Mouse (Mus musculus) kidney, adult 2 months (tissue): ENCODE measurements around the gene Serpinb5. TPM values are rescaled to one million over a fixed set of nuclear protein-coding genes. Genes with fewer than 3 reads are reported as not detected.
"Not testable (repeated sequence)": the region's sequence is repeated elsewhere in the genome, so short reads cannot be mapped to it uniquely, and the experiment has no call there.

Source experiments
- DNase-seq: peaks from one replicate; pipeline ENCODE4 v3.0.0; 2021
- H3K27ac ChIP-seq: fragments of 200-500 bp; 2 replicates; pipeline ENCODE4 v1.5.1; 2012; ENCODE audit warnings: low read depth, low read length, control low read depth, inconsistent platforms; ENCODE audit not compliant: insufficient read depth
- H3K27me3 ChIP-seq: fragments of 200-500 bp; replicated peaks from 2 replicates; pipeline ENCODE4 v1.6.1; 2012; ENCODE audit warnings: mild to moderate bottlenecking, moderate library complexity, low read length, inconsistent platforms; ENCODE audit not compliant: control insufficient read depth, insufficient read depth
- H3K36me3 ChIP-seq: fragments of 200-500 bp; 2 replicates; pipeline ENCODE4 v1.6.1; 2012; ENCODE audit warnings: mild to moderate bottlenecking, moderate library complexity, low read length, inconsistent platforms; ENCODE audit not compliant: control insufficient read depth, insufficient read depth
- H3K4me1 ChIP-seq: fragments of 200-500 bp; 2 replicates; pipeline ENCODE4 v1.6.1; 2011; ENCODE audit warnings: low read length; ENCODE audit not compliant: control insufficient read depth, insufficient read depth
- H3K4me3 ChIP-seq: fragments of 200-500 bp; 2 replicates; pipeline ENCODE4 v1.5.1; 2011; ENCODE audit warnings: mild to moderate bottlenecking, low read depth, low read length, control low read depth; ENCODE audit not compliant: insufficient read depth
- CTCF ChIP-seq: fragments of 200-500 bp; conservative IDR thresholded peaks from 2 replicates; pipeline ENCODE4 v1.5.1; 2011; ENCODE audit warnings: low read depth, mild to moderate bottlenecking, control low read depth, low read length, moderate library complexity, mixed read lengths; ENCODE audit not compliant: insufficient read depth, insufficient read length
- POLR2A ChIP-seq: fragments of 200-500 bp; IDR thresholded peaks from one replicate; pipeline ENCODE4 v1.6.1; 2011; ENCODE audit warnings: low read depth, low read length, control low read depth
- WGBS: fragments of 180-500 bp; shearing (Covaris S2); methylation state at CpG from one replicate; pipeline ENCODE4 v1.1.7; 2018; 5-methylcytosine and 5-hydroxymethylcytosine counted together
- polyA plus RNA-seq: library from polyadenylated mRNA; depleted of rRNA; stranded (reverse); fragments of >200 nt; gene quantifications from 2 replicates; pipeline ENCODE4 v1.2.3, GENCODE M21; 2012; rRNA removed

The Serpinb5 gene
- polyA plus RNA-seq, 1 experiment: not detected

- 2% methylated on average over 2 of the region's 2 CpGs for WGBS
- H3K36me3 ChIP-seq: no peaks in the 10 kb centered on the region
- H3K27ac ChIP-seq: no peak overlapping the region
- H3K4me3 ChIP-seq: no peak overlapping the region
- H3K4me1 ChIP-seq: no peaks in the 10 kb centered on the region
- DNase-seq: peak; percentile 27
- TF ChIP-seq POLR2A (no peak), CTCF (0 out of 2 replicates have a peak, but pooled peaks have one; percentile 22)
- H3K27me3 ChIP-seq: no peaks in the 10 kb centered on the region
Observed at GRCm38 (mm10) chr1:106883812-106884211, 22.8 kb downstream of the Serpinb5 start.

- not testable (repeated sequence) for H3K4me3 ChIP-seq, H3K27me3 ChIP-seq, H3K4me1 ChIP-seq, DNase-seq, H3K27ac ChIP-seq, H3K36me3 ChIP-seq
Observed at GRCm38 (mm10) chr1:106895142-106895541, 34.2 kb downstream of the Serpinb5 start.

GRCm38 (mm10) chr1:106901406-106901805 is 40.4 kb downstream of the Serpinb5 start:
- Histone ChIP-seq H3K36me3 (no peaks in the 10 kb centered on the region), H3K27ac (no peak overlapping the region), H3K27me3 (no peaks in the 10 kb centered on the region), H3K4me3 (no peak overlapping the region), H3K4me1 (no peaks in the 10 kb centered on the region)
- DNase-seq: peak; percentile 19
- 27% methylated on average over 4 of the region's 4 CpGs for WGBS
- TF ChIP-seq POLR2A (no peak), CTCF (peak; percentile 57)

- no peaks in the 10 kb centered on the region for H3K4me1 ChIP-seq
- DNase-seq: peak; percentile 2
- no peaks in the 10 kb centered on the region; the same call in 1 of the 2 replicates for H3K27me3 ChIP-seq
- no peaks in the 10 kb centered on the region for H3K36me3 ChIP-seq
- 79% methylated on average over 4 of the region's 4 CpGs for WGBS
- TF ChIP-seq CTCF: no peak
- no peak for TF ChIP-seq POLR2A
- no peak overlapping the region for H3K4me3 ChIP-seq
- H3K27ac ChIP-seq: no peak overlapping the region
Observed at GRCm38 (mm10) chr1:106931954-106932353, 71.0 kb downstream of the Serpinb5 start.

Other genes starting within 250 kb of the Serpinb5 start
- gene Bcl2, start 146.9 kb upstream of the Serpinb5 start, polyA plus RNA-seq: 1.9 and 2.6 TPM in 2 replicates
- gene Kdsr, start 101.4 kb upstream of the Serpinb5 start, polyA plus RNA-seq: 7.6 and 13.3 TPM in 2 replicates
- gene Vps4b, start 64.4 kb upstream of the Serpinb5 start, polyA plus RNA-seq: 13.3 and 16.0 TPM in 2 replicates
- gene Serpinb12, start 73.3 kb downstream of the Serpinb5 start, polyA plus RNA-seq: 0.06 TPM in 1 of 2 replicates, not detected in the other
- gene Serpinb13, start 119.8 kb downstream of the Serpinb5 start, polyA plus RNA-seq: not detected in 2 replicates
- not detected in 2 replicates for gene Serpinb3a, start 191.1 kb downstream of the Serpinb5 start, polyA plus RNA-seq
- not detected in 2 replicates for gene Serpinb3d, start 222.3 kb downstream of the Serpinb5 start, polyA plus RNA-seq